Mouse (Mus musculus) embryonic fibroblast, embryonic 13.5 days (primary cell): Measurements from ENCODE around the gene Ankrd44.

ENCODE experiments used
- CTCF ChIP-seq: IDR thresholded peaks from 2 replicates; pipeline ENCODE4 v1.5.1; 2011; ENCODE audit warnings: mild to moderate bottlenecking, control low read depth, low read length, moderate library complexity, borderline replicate concordance; ENCODE audit not compliant: insufficient read depth
- POLR2A ChIP-seq: IDR thresholded peaks from 2 replicates; pipeline ENCODE4 v1.6.1; 2011; ENCODE audit warnings: low read depth, mild to moderate bottlenecking, control low read depth, low read length, moderate library complexity

GRCm38 (mm10) chr1:54911256-54911610 lies 15.0 kb downstream of the Ankrd44 start:
- TF ChIP-seq CTCF (no peak), POLR2A (no peak)
